Mouse (Mus musculus) CH12.LX (cell line): Measurements from ENCODE around the gene Olfml3. TPM values are rescaled to one million over a fixed set of nuclear protein-coding genes. Genes with fewer than 3 reads are reported as not detected.

Source experiments
- DNase-seq: peaks from one replicate; pipeline ENCODE4 v3.0.0-alpha.2; 2013; ENCODE audit errors: extremely low read depth
- H3K27ac ChIP-seq: 2 replicates; pipeline ENCODE4 v1.5.1; 2012; ENCODE audit warnings: low read depth, mild to moderate bottlenecking, control low read depth, moderate library complexity; ENCODE audit not compliant: insufficient read depth
- H3K27me3 ChIP-seq: replicated peaks from 2 replicates; pipeline ENCODE3; 2012; ENCODE audit warnings: inconsistent platforms
- H3K36me3 ChIP-seq, 2 experiments: replicated peaks in 1 of 2; 2 replicates each; pipeline versions ENCODE3 to v1.6.1; 2012; ENCODE audit warnings: inconsistent platforms in 1 of 2, low read length in 1 of 2, mild to moderate bottlenecking in 1 of 2, mixed read lengths in 1 of 2, moderate library complexity in 1 of 2; ENCODE audit not compliant: control insufficient read depth in 1 of 2, insufficient read depth in 1 of 2
- H3K4me1 ChIP-seq, 2 experiments: 2 replicates each; pipeline ENCODE4 v1.6.1; 2012; ENCODE audit warnings: inconsistent platforms in 1 of 2, moderate library complexity in 1 of 2; ENCODE audit not compliant: insufficient read depth in 2 of 2, control insufficient read depth in 1 of 2
- H3K4me2 ChIP-seq: 2 replicates; pipeline ENCODE4 v1.6.1; 2012; ENCODE audit warnings: low read depth, mild to moderate bottlenecking, control low read depth; ENCODE audit not compliant: poor library complexity, insufficient read depth, severe bottlenecking
- H3K4me3 ChIP-seq, 3 experiments: fragments of 150-350 bp in 1 of 3; sonication (generic) in 1 of 3; replicated peaks in 1 of 3; 2 replicates each; pipeline versions ENCODE3 to v1.5.1; 2011 to 2012; ENCODE audit warnings: low read depth in 2 of 3, low read length in 2 of 3, mild to moderate bottlenecking in 2 of 3, moderate library complexity in 2 of 3, control low read depth in 1 of 3, improper control_type of control experiment in 1 of 3, inconsistent platforms in 1 of 3, mixed read lengths in 1 of 3; ENCODE audit not compliant: poor library complexity in 1 of 3
- H3K79me2 ChIP-seq: replicated peaks from 2 replicates; pipeline ENCODE4 v1.6.1; 2012; ENCODE audit warnings: mild to moderate bottlenecking, moderate library complexity; ENCODE audit not compliant: control insufficient read depth, poor library complexity, insufficient read depth, severe bottlenecking; ENCODE audit errors: extremely low read depth
- H3K9ac ChIP-seq: 2 replicates; pipeline ENCODE4 v1.6.1; 2012; ENCODE audit warnings: low read depth, mild to moderate bottlenecking, control low read depth, moderate library complexity; ENCODE audit not compliant: insufficient read depth
- H3K9me3 ChIP-seq: replicated peaks from 2 replicates; pipeline ENCODE3; 2012; ENCODE audit warnings: low read length, inconsistent platforms, mixed read lengths
- CTCF ChIP-seq, 2 experiments: IDR thresholded peaks in 1 of 2; conservative IDR thresholded peaks in 1 of 2; 2 replicates each; pipeline ENCODE4 v1.5.1; 2011 to 2012; ENCODE audit warnings: low read depth in 2 of 2, low read length in 2 of 2, improper control_type of control experiment in 1 of 2, inconsistent platforms in 1 of 2, mild to moderate bottlenecking in 1 of 2, moderate library complexity in 1 of 2
- E2F4 ChIP-seq: IDR thresholded peaks from 2 replicates; pipeline ENCODE4 v1.6.1; 2011; ENCODE audit warnings: low read depth, low read length, improper control_type of control experiment; ENCODE audit not compliant: insufficient replicate concordance
- ETS1 ChIP-seq: conservative IDR thresholded peaks from 2 replicates; pipeline ENCODE4 v1.6.1; 2012; ENCODE audit warnings: low read depth, mild to moderate bottlenecking, inconsistent platforms, low read length, improper control_type of control experiment, moderate library complexity
- GABPA ChIP-seq: IDR thresholded peaks from 2 replicates; pipeline ENCODE4 v1.6.1; 2012; ENCODE audit warnings: low read depth, low read length, improper control_type of control experiment, inconsistent platforms; ENCODE audit not compliant: insufficient replicate concordance
- JUN ChIP-seq: IDR thresholded peaks from 2 replicates; pipeline ENCODE4 v1.6.1; 2011; ENCODE audit warnings: low read depth, mild to moderate bottlenecking, low read length, improper control_type of control experiment, moderate library complexity; ENCODE audit not compliant: insufficient read depth
- JUND ChIP-seq: conservative IDR thresholded peaks from 2 replicates; pipeline ENCODE4 v1.6.1; 2011; ENCODE audit warnings: low read depth, low read length, improper control_type of control experiment
- KAT2A ChIP-seq: IDR thresholded peaks from 2 replicates; pipeline ENCODE4 v1.6.1; 2012; ENCODE audit warnings: low read length, improper control_type of control experiment, inconsistent platforms; ENCODE audit not compliant: insufficient replicate concordance
- MAX ChIP-seq: IDR thresholded peaks from 2 replicates; pipeline ENCODE4 v1.6.1; 2011; ENCODE audit warnings: low read length, improper control_type of control experiment
- MXI1 ChIP-seq: IDR thresholded peaks from 2 replicates; pipeline ENCODE4 v1.6.1; 2011; ENCODE audit warnings: mild to moderate bottlenecking, low read depth, low read length, improper control_type of control experiment
- NELFE ChIP-seq: IDR thresholded peaks from 2 replicates; pipeline ENCODE4 v1.6.1; 2011; ENCODE audit warnings: low read depth, low read length, improper control_type of control experiment
- NRF1 ChIP-seq: IDR thresholded peaks from 2 replicates; pipeline ENCODE4 v1.6.1; 2014; ENCODE audit warnings: low read depth, mild to moderate bottlenecking, inconsistent platforms, low read length, improper control_type of control experiment, moderate library complexity
- PAX5 ChIP-seq: IDR thresholded peaks from 2 replicates; pipeline ENCODE4 v1.6.1; 2012; ENCODE audit warnings: low read length, inconsistent platforms, mixed read lengths
- POLR2A ChIP-seq: IDR thresholded peaks from 2 replicates; pipeline ENCODE4 v1.6.1; 2011; ENCODE audit warnings: low read depth, mild to moderate bottlenecking, improper control_type of control experiment, low read length
- POLR2AphosphoS2 ChIP-seq: IDR thresholded peaks from 2 replicates; pipeline ENCODE4 v1.6.1; 2011; ENCODE audit warnings: low read depth, low read length, improper control_type of control experiment
- RCOR1 ChIP-seq: conservative IDR thresholded peaks from 2 replicates; pipeline ENCODE4 v1.6.1; 2012; ENCODE audit warnings: low read depth, mild to moderate bottlenecking, inconsistent platforms, low read length, improper control_type of control experiment
- SMC3 ChIP-seq: IDR thresholded peaks from 2 replicates; pipeline ENCODE4 v1.6.1; 2011; ENCODE audit warnings: low read depth, low read length, improper control_type of control experiment
- TBP ChIP-seq: conservative IDR thresholded peaks from 2 replicates; pipeline ENCODE4 v1.6.1; 2011; ENCODE audit warnings: low read depth, low read length, improper control_type of control experiment
- UBTF ChIP-seq: IDR thresholded peaks from 2 replicates; pipeline ENCODE4 v1.6.1; 2012; ENCODE audit warnings: low read depth, mild to moderate bottlenecking, inconsistent platforms, low read length, improper control_type of control experiment, moderate library complexity
- USF1 ChIP-seq: IDR thresholded peaks from 2 replicates; pipeline ENCODE4 v1.6.1; 2014; ENCODE audit warnings: low read depth, mild to moderate bottlenecking, inconsistent platforms, low read length, improper control_type of control experiment
- USF2 ChIP-seq: conservative IDR thresholded peaks from 2 replicates; pipeline ENCODE4 v1.6.1; 2011; ENCODE audit warnings: low read depth, low read length, improper control_type of control experiment
- ZC3H11A ChIP-seq: IDR thresholded peaks from 2 replicates; pipeline ENCODE4 v1.6.1; 2012; ENCODE audit warnings: low read depth, mild to moderate bottlenecking, inconsistent platforms, low read length, improper control_type of control experiment
- ZMIZ1 ChIP-seq: IDR thresholded peaks from 2 replicates; pipeline ENCODE4 v1.6.1; 2012; ENCODE audit warnings: low read depth, mild to moderate bottlenecking, inconsistent platforms, low read length, improper control_type of control experiment
- ZNF384 ChIP-seq: IDR thresholded peaks from 2 replicates; pipeline ENCODE4 v1.6.1; 2012; ENCODE audit warnings: low read depth, low read length, improper control_type of control experiment, inconsistent platforms
- dilution Hi-C: fragments of 300-500 bp; cut with MboI; formaldehyde crosslinking; loops from 2 replicates; pipeline ENCODE4 v1.14.3; 2020; ENCODE audit warnings: low sequenced_read_pairs; ENCODE audit not compliant: extremely low pct_unique_long_range_greater_than_20kb, extremely low pct_ligation_motif_present
- in situ Hi-C: fragments of 300-500 bp; cut with MboI; formaldehyde crosslinking; loops from 3 replicates; pipeline ENCODE4 v1.14.3; 2019; ENCODE audit warnings: low sequenced_read_pairs, low pct_ligation_motif_present, low pct_unique_long_range_greater_than_20kb, mixed read lengths
- polyA plus RNA-seq: library from polyadenylated mRNA; unstranded; fragments of >175 nt; gene quantifications from 2 replicates; pipeline ENCODE4 v1.2.1, GENCODE M21; 2012; ENCODE audit warnings: low read depth; ENCODE audit not compliant: insufficient read length
- total RNA-seq, 2 experiments: library from RNA; depleted of rRNA; stranded (reverse); fragments of 300-350 nt in 1 of 2; fragments of >200 nt in 1 of 2; gene quantifications; 2 replicates each; pipeline ENCODE4 v1.2.3; 2012 to 2014

The Olfml3 gene
- total and polyA plus RNA-seq, 3 experiments, result 14.0 to 33.3 (median 19.7) TPM

GRCm38 (mm10) chr3:103682473-103682872, 55.3 kb downstream of the Olfml3 start:
- TF ChIP-seq MXI1 (no peak), E2F4 (no peak), NRF1 (no peak), KAT2A (no peak), RCOR1 (no peak), USF2 (no peak), POLR2A (no peak), MAX (no peak), UBTF (no peak)
- H3K4me3 ChIP-seq, result no peak overlapping the region
- H3K4me2 ChIP-seq, result no peak overlapping the region
- dilution Hi-C loops, result no loop called here
- in situ Hi-C loops, result no loop called here
- H3K9ac ChIP-seq, result no peak overlapping the region
- peaks cover 5% of the 10 kb centered on the region for H3K9me3 ChIP-seq
- DNase-seq, result peak; percentile 12
- no peaks in the 10 kb centered on the region for H3K36me3 ChIP-seq
- H3K27me3 ChIP-seq, result no peaks in the 10 kb centered on the region
- H3K27ac ChIP-seq, result no peak overlapping the region
- H3K79me2 ChIP-seq, result no peaks in the 10 kb centered on the region
- peaks cover 8 to 24% of the 10 kb centered on the region in 2 experiments for H3K4me1 ChIP-seq

DNA sequence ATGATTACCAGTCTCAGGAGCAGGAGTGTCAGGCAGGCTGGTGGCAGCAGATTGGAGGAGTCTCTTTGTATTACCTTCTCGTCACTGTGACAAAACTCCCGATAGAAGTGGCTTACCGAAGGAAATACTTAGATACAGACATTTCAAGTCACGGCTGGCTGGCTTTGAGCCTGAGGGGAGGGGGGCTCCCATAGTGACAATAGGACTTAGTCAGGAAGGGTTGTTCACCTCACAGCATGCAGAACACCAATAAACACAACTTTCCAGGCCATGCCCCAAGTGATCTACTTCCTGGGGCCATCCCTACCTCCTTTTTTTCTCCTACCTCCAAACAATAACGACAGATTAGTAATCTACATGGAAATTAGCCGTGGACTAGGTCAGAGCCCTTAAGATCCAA, 59.0 kb downstream of the Olfml3 start:
- dilution Hi-C loops, result no loop called here
- Histone ChIP-seq H3K36me3 (no peaks in the 10 kb centered on the region), H3K4me3 (no peak overlapping the region), H3K4me2 (no peak overlapping the region), H3K9ac (no peak overlapping the region), H3K9me3 (peaks cover 5% of the 10 kb centered on the region), H3K27ac (no peak overlapping the region), H3K79me2 (no peaks in the 10 kb centered on the region), H3K4me1 (peaks cover 5 to 19% of the 10 kb centered on the region in 2 experiments), H3K27me3 (no peaks in the 10 kb centered on the region)
- TF ChIP-seq NRF1 (no peak), ZMIZ1 (no peak), GABPA (no peak), SMC3 (no peak), MXI1 (no peak), ETS1 (no peak), JUND (no peak), USF2 (no peak), RCOR1 (no peak), PAX5 (no peak)
- in situ Hi-C loops, result no loop called here
- no peak for DNase-seq

GRCm38 (mm10) chr3:103672716-103673115, 65.1 kb downstream of the Olfml3 start:
- no peak for DNase-seq
- Histone ChIP-seq H3K27me3 (no peaks in the 10 kb centered on the region), H3K9ac (no peak overlapping the region), H3K9me3 (no peaks in the 10 kb centered on the region), H3K4me3 (no peak overlapping the region)
- dilution Hi-C loops, result no loop called here
- TF ChIP-seq CTCF (conservative IDR thresholded peaks at IDR 0.05 in 1 of 2, IDR thresholded peaks at IDR 0.05 in 1 of 2; ENCODE audit: low read depth in 2 of 2, low read length in 2 of 2), result no peak
- no peak for TF ChIP-seq ZC3H11A
- no peak for TF ChIP-seq NELFE
- TF ChIP-seq ZNF384, result no peak
- TF ChIP-seq USF1, result no peak
- TF ChIP-seq POLR2AphosphoS2, result no peak
- TF ChIP-seq JUN, result no peak
- TF ChIP-seq ZMIZ1, result no peak
- TF ChIP-seq ETS1, result no peak
- no peak for TF ChIP-seq TBP
- TF ChIP-seq, all 38 proteins: peak for 0
- no peaks in the 10 kb centered on the region for H3K79me2 ChIP-seq
- no peak overlapping the region for H3K27ac ChIP-seq
- no peaks in the 10 kb centered on the region for H3K36me3 ChIP-seq
- H3K4me2 ChIP-seq, result no peak overlapping the region
- 0 out of 4 replicates have a peak, but pooled peaks cover 0 to 3% of the 10 kb centered on the region in 2 experiments for H3K4me1 ChIP-seq
- in situ Hi-C loops, result no loop called here
